Mouse (Mus musculus): ENCODE measurements around the gene F10.

GRCm38 (mm10) chr8:13047652-13048051 is 10.5 kb downstream of the F10 start:
- TF ChIP-seq CTCF (IDR thresholded peaks at IDR 0.05; ENCODE audit: low read depth) = no peak
- no peak for TF ChIP-seq EP300 (IDR thresholded peaks at IDR 0.05; ENCODE audit: low read depth)

All from liver, embryonic 14.5 days (tissue).